Mouse (Mus musculus): ENCODE data around the gene Chd1l. TPM values are rescaled to one million over a fixed set of nuclear protein-coding genes. Genes with fewer than 3 reads are reported as not detected.

Gene Chd1l
- polyA plus RNA-seq, 1 experiment from 2014 or later: 4.9 TPM

DNA sequence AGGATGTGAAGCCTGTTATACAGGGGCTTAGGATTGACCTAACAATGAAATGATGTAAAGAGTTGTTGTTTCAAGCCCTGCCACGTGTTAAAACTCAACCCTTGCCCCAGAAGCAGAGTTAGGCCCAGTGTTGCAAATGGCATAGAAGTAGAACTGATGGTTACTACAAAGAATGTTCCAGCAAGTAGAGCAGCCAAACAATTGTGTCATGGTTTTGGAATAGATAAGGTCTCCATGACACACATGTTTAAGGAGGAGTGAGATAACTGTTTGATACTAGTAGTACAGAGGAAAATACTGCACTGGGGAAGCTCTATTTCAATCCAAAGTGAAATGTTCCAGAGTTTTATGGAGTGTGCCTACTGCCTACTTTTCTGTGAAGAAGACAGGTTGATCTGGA is 38.5 kb upstream of the Chd1l start:
- H3K4me2 ChIP-seq (replicated peaks): no peak overlapping the region
- no peaks in the 10 kb centered on the region for H3K4me1 ChIP-seq (replicated peaks; ENCODE audit: control insufficient read depth, insufficient read depth, low read length)
- no peaks in the 10 kb centered on the region for H3K36me3 ChIP-seq (replicated peaks; ENCODE audit: control insufficient read depth, insufficient read depth)
- H3K9me3 ChIP-seq (ENCODE audit: control insufficient read depth, low read length): no peaks in the 10 kb centered on the region
- 60% methylated on average over 1 of the region's 1 CpGs for WGBS
- no peak overlapping the region for H3K9ac ChIP-seq
- no peak overlapping the region for H3K27ac ChIP-seq
- no peak overlapping the region for H3K4me3 ChIP-seq (replicated peaks; ENCODE audit: low read length)
- no peak for DNase-seq (ENCODE audit: low spot score)
- no peaks in the 10 kb centered on the region for H3K27me3 ChIP-seq (ENCODE audit: control insufficient read depth, insufficient read depth, low read length)
- no peak for ATAC-seq (ENCODE audit: low FRiP score)

DNA sequence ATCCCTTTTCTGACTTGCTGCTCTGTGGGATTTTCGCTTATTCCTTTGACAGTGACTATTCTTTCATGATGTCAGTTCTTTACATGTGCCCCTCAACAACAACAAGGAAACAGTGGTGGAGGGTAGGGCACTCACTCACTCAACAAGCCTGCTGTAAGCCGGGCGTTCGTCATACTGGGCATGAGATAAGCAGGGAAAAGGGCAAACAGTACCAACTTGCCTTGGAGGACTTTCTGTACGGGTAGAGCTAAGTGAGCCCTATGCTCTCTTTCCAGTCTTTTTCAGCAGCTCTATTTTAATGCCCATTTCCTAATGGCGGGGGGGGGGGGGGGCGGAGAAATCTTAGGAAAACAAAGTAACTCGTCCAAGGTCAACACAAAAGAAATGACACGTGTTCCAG is 32.0 kb upstream of the Chd1l start:
- no peak overlapping the region for H3K4me2 ChIP-seq (replicated peaks)
- no peak overlapping the region for H3K27ac ChIP-seq
- no peaks in the 10 kb centered on the region for H3K4me1 ChIP-seq (replicated peaks; ENCODE audit: control insufficient read depth, insufficient read depth, low read length)
- no peaks in the 10 kb centered on the region for H3K27me3 ChIP-seq (ENCODE audit: control insufficient read depth, insufficient read depth, low read length)
- no peak overlapping the region for H3K9ac ChIP-seq
- DNase-seq (ENCODE audit: low spot score): no peak
- no peak for ATAC-seq (ENCODE audit: low FRiP score)
- no peak overlapping the region for H3K4me3 ChIP-seq (replicated peaks; ENCODE audit: low read length)
- WGBS: 84% methylated on average over 9 of the region's 9 CpGs
- no peaks in the 10 kb centered on the region for H3K9me3 ChIP-seq (ENCODE audit: control insufficient read depth, low read length)
- H3K36me3 ChIP-seq (replicated peaks; ENCODE audit: control insufficient read depth, insufficient read depth): no peaks in the 10 kb centered on the region

GRCm38 (mm10) chr3:97641396-97641795 is 31.4 kb upstream of the Chd1l start:
- no peak overlapping the region for H3K4me2 ChIP-seq (replicated peaks)
- ATAC-seq (ENCODE audit: low FRiP score) (no peak), DNase-seq (ENCODE audit: low spot score) (no peak)
- H3K4me1 ChIP-seq (replicated peaks; ENCODE audit: control insufficient read depth, insufficient read depth, low read length): no peaks in the 10 kb centered on the region
- H3K4me3 ChIP-seq (replicated peaks; ENCODE audit: low read length): no peak overlapping the region
- H3K27ac ChIP-seq: no peak overlapping the region
- no peaks in the 10 kb centered on the region for H3K27me3 ChIP-seq (ENCODE audit: control insufficient read depth, insufficient read depth, low read length)
- no peaks in the 10 kb centered on the region for H3K36me3 ChIP-seq (replicated peaks; ENCODE audit: control insufficient read depth, insufficient read depth)
- H3K9me3 ChIP-seq (ENCODE audit: control insufficient read depth, low read length): no peaks in the 10 kb centered on the region
- 91% methylated on average over 4 of the region's 4 CpGs for WGBS
- no peak overlapping the region for H3K9ac ChIP-seq

GRCm38 (mm10) chr3:97634288-97634761 is 24.3 kb upstream of the Chd1l start:
- Histone ChIP-seq H3K4me1 (replicated peaks; ENCODE audit: control insufficient read depth, insufficient read depth, low read length) (no peaks in the 10 kb centered on the region), H3K27me3 (ENCODE audit: control insufficient read depth, insufficient read depth, low read length) (no peaks in the 10 kb centered on the region), H3K36me3 (replicated peaks; ENCODE audit: control insufficient read depth, insufficient read depth) (no peaks in the 10 kb centered on the region), H3K4me3 (replicated peaks; ENCODE audit: low read length) (no peak overlapping the region), H3K9me3 (ENCODE audit: control insufficient read depth, low read length) (no peaks in the 10 kb centered on the region), H3K27ac (no peak overlapping the region), H3K4me2 (replicated peaks) (no peak overlapping the region), H3K9ac (no peak overlapping the region)
- no peak for ATAC-seq (ENCODE audit: low FRiP score)
- no peak for DNase-seq (ENCODE audit: low spot score)
- 72% methylated on average over 3 of the region's 3 CpGs for WGBS

DNA sequence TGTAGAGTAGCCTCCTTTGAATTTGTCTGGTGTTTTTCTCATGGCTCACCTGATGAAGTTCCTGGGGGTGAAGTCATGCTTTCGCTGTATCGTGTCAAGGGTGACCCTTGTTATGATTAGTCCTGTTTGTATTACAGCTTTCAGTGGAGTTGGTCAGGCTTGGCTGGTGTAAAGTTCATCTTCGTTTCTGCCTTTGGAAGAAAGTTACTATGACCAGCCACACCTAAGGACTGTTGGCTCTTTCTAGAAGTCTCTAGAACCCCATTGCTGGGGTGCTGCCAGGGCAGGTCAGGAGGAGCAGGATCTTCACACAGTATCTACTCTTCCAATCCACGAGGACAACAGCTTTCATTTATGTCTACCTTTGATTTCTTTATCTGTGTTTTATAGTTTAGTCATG is 23.5 kb upstream of the Chd1l start:
- H3K4me1 ChIP-seq (replicated peaks; ENCODE audit: control insufficient read depth, insufficient read depth, low read length): no peaks in the 10 kb centered on the region
- H3K27ac ChIP-seq: no peak overlapping the region
- H3K9ac ChIP-seq: no peak overlapping the region
- H3K27me3 ChIP-seq (ENCODE audit: control insufficient read depth, insufficient read depth, low read length): no peaks in the 10 kb centered on the region
- H3K36me3 ChIP-seq (replicated peaks; ENCODE audit: control insufficient read depth, insufficient read depth): no peaks in the 10 kb centered on the region
- WGBS: 86% methylated on average over 4 of the region's 4 CpGs
- H3K4me3 ChIP-seq (replicated peaks; ENCODE audit: low read length): no peak overlapping the region
- H3K9me3 ChIP-seq (ENCODE audit: control insufficient read depth, low read length): no peaks in the 10 kb centered on the region
- ATAC-seq (ENCODE audit: low FRiP score) (no peak), DNase-seq (ENCODE audit: low spot score) (no peak)
- H3K4me2 ChIP-seq (replicated peaks): no peak overlapping the region

DNA sequence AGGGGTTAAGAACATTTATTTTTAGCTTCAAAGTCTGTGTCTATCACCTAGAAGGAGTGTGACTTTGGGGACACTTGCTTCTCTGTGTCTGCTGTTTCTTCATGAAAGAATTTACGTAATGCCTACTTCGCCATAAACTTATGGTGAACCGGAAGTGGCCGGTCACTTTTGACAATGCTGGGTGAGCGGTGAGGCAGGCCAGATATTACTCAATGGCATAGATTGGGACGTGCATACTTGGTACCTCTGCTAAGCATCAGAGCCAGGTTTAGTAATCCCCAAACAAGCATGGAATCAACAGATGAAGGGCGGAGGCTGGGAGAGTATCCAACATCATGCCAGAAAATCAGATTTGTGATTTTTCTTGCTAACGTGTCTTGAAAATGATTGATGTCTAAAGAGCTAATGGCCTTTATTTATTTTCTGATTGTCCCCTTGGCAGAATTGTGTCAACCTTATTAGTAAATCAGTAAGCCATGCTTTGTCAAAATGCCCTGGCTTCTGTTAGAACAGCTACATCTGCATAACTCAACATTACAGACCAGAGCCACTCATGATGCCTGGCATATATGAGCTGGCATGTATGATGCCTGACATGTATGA is 21.4 kb upstream of the Chd1l start:
- H3K4me2 ChIP-seq (replicated peaks): no peak overlapping the region
- WGBS: 90% methylated on average over 8 of the region's 8 CpGs
- DNase-seq (ENCODE audit: low spot score) (no peak), ATAC-seq (ENCODE audit: low FRiP score) (no peak)
- H3K27ac ChIP-seq: no peak overlapping the region
- no peak overlapping the region for H3K9ac ChIP-seq
- H3K9me3 ChIP-seq (ENCODE audit: control insufficient read depth, low read length): no peaks in the 10 kb centered on the region
- no peaks in the 10 kb centered on the region for H3K36me3 ChIP-seq (replicated peaks; ENCODE audit: control insufficient read depth, insufficient read depth)
- no peaks in the 10 kb centered on the region for H3K27me3 ChIP-seq (ENCODE audit: control insufficient read depth, insufficient read depth, low read length)
- no peak overlapping the region for H3K4me3 ChIP-seq (replicated peaks; ENCODE audit: low read length)
- H3K4me1 ChIP-seq (replicated peaks; ENCODE audit: control insufficient read depth, insufficient read depth, low read length): no peaks in the 10 kb centered on the region

- 90% methylated on average over 4 of the region's 4 CpGs for WGBS
Observed at GRCm38 (mm10) chr3:97630746-97631145, 20.7 kb upstream of the Chd1l start.

GRCm38 (mm10) chr3:97629941-97630340 is 19.9 kb upstream of the Chd1l start:
- Histone ChIP-seq H3K27me3 (ENCODE audit: control insufficient read depth, insufficient read depth, low read length) (no peaks in the 10 kb centered on the region), H3K4me3 (replicated peaks; ENCODE audit: low read length) (no peak overlapping the region), H3K27ac (no peak overlapping the region), H3K36me3 (replicated peaks; ENCODE audit: control insufficient read depth, insufficient read depth) (no peaks in the 10 kb centered on the region), H3K9ac (no peak overlapping the region), H3K4me1 (replicated peaks; ENCODE audit: control insufficient read depth, insufficient read depth, low read length) (no peaks in the 10 kb centered on the region), H3K4me2 (replicated peaks) (no peak overlapping the region), H3K9me3 (ENCODE audit: control insufficient read depth, low read length) (no peaks in the 10 kb centered on the region)
- DNase-seq (ENCODE audit: low spot score): no peak
- 86% methylated on average over 4 of the region's 4 CpGs for WGBS
- ATAC-seq (ENCODE audit: low FRiP score): no peak

More at GRCm38 (mm10) chr3:97630746-97631145, 20.7 kb upstream of the Chd1l start:
- Histone ChIP-seq H3K27ac (no peak overlapping the region), H3K9ac (no peak overlapping the region), H3K36me3 (replicated peaks; ENCODE audit: control insufficient read depth, insufficient read depth) (no peaks in the 10 kb centered on the region), H3K4me3 (replicated peaks; ENCODE audit: low read length) (no peak overlapping the region), H3K4me2 (replicated peaks) (no peak overlapping the region), H3K4me1 (replicated peaks; ENCODE audit: control insufficient read depth, insufficient read depth, low read length) (no peaks in the 10 kb centered on the region), H3K27me3 (ENCODE audit: control insufficient read depth, insufficient read depth, low read length) (no peaks in the 10 kb centered on the region), H3K9me3 (ENCODE audit: control insufficient read depth, low read length) (no peaks in the 10 kb centered on the region)
- no peak for DNase-seq (ENCODE audit: low spot score)
- ATAC-seq (ENCODE audit: low FRiP score): no peak

DNA sequence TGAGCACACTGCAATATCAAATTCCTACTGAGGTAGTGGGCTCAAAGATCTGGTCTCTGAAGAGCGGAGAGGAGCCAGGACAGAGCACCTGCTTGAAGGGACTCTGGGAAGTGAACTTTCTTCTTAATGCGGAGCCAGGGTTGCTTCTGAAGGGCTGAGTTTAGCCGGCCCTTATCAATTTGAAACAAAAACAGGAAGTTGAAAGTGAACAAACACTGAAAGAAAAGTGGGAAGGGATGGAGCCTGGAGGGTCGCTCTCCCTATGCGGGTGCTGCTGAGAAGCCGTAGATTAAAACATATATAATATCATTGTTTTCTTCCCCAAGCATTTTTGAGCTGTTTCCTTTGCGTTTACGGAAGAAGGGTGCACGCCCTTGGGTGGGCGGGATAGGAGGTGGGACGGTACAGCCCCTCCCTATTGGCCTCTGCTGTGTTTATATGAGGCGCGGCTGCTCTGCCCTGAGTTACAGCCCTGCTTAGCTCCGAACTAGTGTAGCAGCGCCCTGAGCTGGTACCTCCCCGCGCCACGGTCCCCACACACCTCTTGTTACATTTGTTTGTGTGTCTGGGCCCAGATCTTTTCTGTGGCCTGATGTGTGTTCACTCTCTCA is 18.5 kb upstream of the Chd1l start, which contains the start of gene Fmo5:
Gene Fmo5 (plus strand): TSS at position 414 of the 611 bp plus-strand sequence.
- Histone ChIP-seq H3K4me1 (replicated peaks; ENCODE audit: control insufficient read depth, insufficient read depth, low read length) (no peaks in the 10 kb centered on the region), H3K27ac (no peak within 1 kb of the TSS), H3K9ac (no peak within 1 kb of the TSS), H3K27me3 (ENCODE audit: control insufficient read depth, insufficient read depth, low read length) (no peaks in the 10 kb centered on the region), H3K4me2 (replicated peaks) (peak within 1 kb of the TSS; percentile 47), H3K4me3 (replicated peaks; ENCODE audit: low read length) (peak within 1 kb of the TSS; percentile 17), H3K9me3 (ENCODE audit: control insufficient read depth, low read length) (no peaks in the 10 kb centered on the region), H3K36me3 (replicated peaks; ENCODE audit: control insufficient read depth, insufficient read depth) (no peaks in the 10 kb centered on the region)
- no peak for ATAC-seq (ENCODE audit: low FRiP score)
- DNase-seq (ENCODE audit: low spot score): no peak
- 7% methylated on average over 18 of the region's 18 CpGs for WGBS

All from hindbrain, embryonic 14.5 days (tissue).